Mouse (Mus musculus): ENCODE measurements around the gene Rad51.

Gene Rad51

DNA sequence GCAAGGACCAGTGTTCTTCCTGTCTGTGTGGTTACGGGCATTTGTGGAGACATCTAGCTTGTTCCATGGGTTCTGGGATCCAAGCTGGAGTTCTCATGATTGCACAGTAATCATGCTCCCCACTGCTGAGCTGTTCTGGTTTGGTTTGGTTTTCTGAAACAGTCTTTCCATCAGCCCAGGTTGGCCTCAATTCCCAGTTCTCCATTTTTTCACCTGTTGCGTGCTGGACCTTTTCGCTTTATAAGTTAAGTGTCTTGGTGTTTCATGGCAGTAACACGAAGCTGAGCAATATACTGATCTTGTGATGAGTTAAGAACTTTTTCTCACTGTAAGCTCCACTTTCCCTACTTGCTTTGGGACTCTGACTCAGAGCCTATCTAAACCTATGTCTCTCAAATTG is 51.4 kb downstream of the Rad51 start:
- no peak for DNase-seq (ENCODE audit: low spot score in 2 of 2)

DNA sequence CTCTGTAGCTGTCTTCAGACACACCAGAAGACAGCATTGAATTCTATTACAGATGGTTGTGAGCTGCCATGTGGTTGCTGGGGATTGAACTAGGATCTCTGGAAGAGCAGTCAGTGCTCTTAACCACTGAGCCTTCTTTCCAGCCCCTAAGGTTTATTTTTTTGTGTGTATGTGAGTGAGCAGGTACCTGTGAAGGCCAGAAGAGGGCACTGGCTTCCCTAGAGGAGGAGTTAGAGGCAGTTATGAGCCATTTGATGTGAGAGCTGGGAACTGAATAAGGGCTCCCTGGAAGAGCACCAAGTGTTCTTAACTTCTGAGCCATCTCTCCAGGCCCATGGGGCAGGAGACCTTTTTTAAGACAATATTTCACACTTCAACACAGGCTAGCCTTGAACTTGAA is 52.8 kb downstream of the Rad51 start:
- DNase-seq (ENCODE audit: low spot score in 2 of 2) = no peak

DNA sequence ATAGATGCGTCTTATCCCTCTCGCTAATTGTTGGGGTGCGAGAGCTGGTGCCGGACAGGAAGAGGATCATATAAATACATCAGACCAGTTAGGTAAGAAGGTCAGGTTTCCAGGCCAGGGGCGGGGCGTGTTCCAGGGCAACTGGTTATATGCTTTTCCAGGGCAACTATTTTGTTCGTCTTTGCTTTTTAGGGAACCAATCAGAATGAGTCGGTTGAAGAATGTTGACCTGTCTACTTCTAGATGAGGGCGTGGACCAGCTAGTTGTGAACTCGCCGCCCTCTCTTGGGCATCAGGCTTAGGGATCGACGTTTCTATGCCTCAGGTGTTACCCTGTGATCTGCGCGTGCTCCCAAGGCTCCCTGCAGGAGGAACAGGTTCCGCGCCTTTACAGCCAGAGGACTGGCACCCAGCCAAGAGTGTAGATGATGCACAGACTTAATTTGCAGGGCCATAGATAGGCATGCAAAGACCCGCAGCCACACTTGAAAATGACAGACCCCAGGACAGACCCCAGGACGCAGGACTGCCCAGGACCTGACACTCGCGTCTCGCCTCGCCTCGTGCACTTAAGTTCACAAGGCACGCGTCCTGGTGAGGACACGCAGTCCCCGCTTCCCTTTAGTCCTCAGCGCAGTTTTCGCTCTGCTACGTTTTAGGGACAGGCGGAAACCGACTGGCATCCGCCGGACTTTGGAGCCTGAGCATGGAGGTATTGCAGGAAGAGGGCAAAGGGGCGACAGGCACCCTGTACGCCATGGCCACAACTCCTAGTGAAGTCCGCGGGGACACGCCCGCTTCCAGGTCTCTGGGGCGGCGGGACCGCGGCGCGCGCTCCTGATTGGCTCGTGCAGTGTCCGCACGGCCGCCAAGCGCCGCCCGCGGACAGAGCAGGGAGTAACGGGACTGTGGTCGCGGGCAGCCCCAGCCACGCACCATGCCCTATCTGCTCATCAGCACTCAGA is 54.6 kb downstream of the Rad51 start, which contains the start of gene Gchfr:
Gene Gchfr, plus strand, starts transcription at position 873 of the 965 bp plus-strand sequence.
- DNase-seq (ENCODE audit: low spot score in 2 of 2) = no peak

DNA sequence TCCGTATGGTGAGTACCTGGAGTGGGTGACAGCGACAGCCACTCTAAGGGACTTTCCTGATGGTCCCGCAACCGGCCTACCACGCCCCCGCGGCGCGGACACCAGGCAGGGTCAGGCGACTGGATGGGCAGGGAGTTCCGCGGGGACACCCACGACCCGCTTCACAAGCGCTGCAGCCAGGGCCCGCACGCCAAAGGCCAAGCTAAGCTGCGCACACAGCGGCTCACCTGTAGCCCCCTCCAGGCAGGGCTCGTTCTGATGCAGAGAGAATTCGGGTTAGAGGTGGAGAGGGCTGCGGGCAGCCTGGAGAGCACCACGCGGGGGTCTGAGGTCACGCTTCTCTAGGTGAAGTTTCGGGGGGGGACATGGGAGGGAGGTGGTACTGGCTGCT is 55.3 kb downstream of the Rad51 start:
- no peak for DNase-seq (ENCODE audit: low spot score in 2 of 2)

DNA sequence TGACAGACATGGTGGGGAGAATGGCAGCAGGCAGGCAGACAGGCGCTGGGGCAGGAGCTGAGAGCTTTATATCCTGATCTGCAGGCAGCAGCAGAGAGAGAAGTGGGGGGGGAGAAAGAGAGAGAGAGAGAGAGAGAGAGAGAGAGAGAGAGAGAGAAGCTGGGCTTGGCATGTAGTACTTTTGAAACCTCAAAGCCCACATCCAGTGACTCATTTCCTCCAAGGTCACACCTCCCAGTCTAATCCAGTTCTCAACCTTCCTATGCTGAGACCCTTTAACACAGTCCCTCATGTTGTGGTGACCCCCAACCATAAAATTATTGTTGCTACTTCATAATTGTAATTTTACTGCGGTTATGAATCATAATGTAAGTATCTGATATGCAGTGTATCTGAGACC is 57.7 kb downstream of the Rad51 start:
- no peak for DNase-seq (ENCODE audit: low spot score in 2 of 2)

DNA sequence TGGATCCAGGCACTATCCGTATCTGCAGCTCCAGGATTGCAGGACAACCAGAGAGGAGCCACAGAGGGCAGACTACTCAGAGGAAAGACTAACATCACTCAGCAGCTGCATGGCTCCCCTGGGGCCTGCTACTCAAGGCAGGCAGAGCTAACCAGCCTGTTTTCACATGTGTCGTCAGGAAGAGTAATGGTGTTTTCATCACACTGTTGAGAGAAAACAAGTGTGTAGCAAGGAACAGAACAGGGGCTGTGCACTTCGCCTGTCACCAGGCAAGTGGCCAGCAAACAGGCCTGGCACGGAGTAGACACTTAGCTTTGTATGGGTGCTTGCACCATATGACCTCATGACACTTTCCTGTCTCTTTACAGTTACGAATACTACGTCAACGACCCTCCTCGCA is 59.0 kb downstream of the Rad51 start:
- DNase-seq (ENCODE audit: low spot score in 2 of 2) = no peak

DNA sequence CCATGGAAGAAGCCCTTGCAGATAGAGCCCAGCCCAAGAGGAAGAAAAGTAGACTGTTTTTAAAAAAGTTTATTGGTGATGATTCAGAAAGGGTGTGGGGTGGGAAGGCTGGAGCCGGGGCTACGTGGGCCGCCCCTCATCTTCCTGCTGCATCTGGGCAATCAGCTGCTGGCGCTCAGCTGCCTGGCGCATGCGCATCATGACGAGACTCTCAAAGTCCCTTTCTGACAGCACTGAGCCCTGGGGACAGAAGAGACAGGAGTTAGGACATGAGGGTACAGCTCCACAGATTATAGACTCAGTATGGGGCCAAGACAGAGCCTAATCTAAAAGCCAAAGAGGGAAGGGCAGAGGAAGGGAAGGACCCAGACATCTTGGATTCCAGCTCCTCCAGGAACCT is 59.9 kb downstream of the Rad51 start:
- DNase-seq (ENCODE audit: low spot score in 2 of 2) = no peak

DNA sequence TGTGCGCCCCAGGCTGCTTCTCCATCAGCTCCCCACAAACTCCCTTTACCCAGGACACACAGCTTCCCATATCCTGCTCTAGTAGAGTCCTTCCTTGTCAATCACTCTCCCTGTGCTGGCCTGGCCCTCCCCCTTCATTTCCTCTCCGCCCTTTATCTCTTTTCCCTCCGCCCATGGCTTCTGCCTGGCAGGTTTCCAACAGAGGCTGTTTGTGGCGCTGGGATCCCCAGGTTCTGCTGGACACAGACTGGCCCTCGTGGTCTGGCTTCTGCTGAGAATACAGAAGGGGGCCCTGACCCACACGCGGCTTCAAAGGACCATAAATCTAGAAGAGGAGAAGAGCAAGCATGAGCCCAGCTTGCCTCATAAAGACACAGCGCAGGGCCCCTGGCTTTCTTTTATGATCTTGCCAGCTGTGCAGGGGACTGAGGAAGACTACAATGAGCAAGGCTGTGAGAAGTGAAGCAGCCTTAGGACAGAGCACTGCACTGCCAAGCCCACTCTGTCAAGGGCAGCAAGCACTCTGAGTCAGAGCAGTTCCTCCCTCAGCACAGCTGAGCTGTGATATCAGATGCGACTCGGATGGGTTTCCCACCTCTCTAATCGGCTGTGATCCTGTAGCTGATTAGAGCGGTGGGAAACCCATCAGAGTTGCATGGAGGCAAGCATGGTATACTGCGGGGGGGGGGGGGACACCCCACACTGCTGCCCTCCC is 60.4 kb downstream of the Rad51 start:
- DNase-seq (ENCODE audit: low spot score in 2 of 2) = no peak

DNA sequence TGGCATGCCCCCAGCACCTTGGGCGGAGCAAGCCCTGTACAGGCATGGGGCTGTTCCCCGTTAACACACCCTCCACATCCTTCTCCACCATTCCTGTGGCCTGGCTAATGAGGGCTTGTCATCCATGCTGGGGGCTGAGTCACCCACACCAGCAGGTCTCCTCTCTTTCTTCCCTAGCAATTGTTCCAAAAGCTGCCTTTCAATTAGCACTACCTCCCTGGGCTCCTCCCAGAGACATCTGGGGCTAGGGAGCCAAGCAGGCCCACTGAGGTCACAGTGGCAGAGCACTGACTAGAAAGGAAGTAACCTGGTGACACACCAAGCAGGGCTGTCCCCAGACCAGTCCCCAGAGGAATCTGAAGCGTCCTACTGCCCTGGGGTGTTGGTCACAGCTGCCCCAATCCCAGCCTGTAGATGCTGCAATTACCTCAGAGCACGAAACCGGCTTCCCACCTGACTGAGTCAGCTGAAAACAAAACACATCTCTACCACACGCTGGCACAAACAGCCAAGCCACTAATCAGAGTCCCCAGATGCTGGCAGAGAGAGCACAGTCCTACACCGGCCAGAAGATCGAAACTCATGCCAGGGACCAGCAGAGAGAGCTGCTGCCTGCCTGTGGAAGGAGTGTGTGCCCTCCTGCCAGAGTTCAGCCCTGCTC is 61.5 kb downstream of the Rad51 start, which contains the start of gene Gm14137:
Gene Gm14137, plus strand, starts transcription at position 519 of the 661 bp plus-strand sequence.
- no peak for DNase-seq (ENCODE audit: low spot score in 2 of 2)

DNA sequence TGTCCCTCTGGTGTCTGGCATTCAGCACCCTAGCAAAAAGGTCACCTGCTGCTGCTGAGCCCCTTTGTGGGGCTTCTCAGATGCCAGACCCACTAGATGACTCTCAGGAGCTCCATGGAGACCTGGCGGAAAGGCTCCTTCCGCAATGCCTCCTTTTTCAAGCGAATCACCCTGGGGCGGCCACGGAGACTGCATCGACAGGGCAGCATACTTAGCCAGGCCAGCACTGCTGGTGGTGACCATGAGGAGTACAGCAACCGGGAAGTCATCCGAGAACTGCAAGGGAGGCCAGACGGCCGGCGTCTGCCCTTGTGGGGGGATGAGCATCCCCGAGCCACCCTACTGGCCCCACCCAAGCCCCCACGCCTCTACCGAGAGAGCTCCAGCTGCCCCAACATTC is 62.3 kb downstream of the Rad51 start:
- DNase-seq (ENCODE audit: low spot score in 2 of 2) = no peak

DNA sequence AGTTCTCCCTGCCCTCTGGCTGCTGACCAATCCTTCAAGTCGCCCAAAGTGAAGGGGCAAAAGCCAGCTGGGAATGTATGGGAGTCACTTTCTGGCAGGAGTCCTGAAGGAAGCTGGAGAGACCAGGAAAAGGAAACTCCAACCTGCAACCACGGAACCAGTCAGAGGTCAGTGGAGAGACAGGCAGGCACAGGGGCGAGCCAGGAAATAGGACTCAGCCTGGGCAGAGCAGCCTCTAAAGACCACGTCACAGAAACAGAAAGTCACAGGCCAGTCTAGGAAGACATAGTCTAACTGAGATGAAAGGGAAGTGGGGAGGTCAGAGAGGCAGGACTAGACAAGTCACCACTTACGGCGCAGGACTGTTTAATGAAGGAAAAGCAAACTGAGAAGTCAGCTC is 63.0 kb downstream of the Rad51 start:
- DNase-seq (ENCODE audit: low spot score in 2 of 2) = no peak

DNA sequence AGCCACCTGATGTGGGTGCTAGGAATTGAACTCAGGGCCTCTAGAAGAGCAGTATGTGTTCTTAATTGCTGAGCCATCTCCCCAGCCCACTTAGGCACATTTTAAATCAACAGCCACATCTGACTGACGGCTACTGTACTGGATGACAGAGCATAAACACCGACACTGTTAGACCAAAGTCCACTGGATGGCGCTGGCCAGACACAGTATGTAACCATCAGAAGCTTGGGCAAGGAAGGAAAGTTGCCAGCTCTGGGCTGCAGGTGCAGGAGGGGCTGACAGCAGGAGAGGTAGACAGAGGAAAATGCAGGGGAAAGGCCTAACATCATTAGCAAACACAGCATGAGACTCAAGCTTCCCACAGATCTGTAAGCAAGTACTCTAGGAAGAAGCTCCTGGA is 64.2 kb downstream of the Rad51 start:
- DNase-seq (ENCODE audit: low spot score in 2 of 2) = no peak

DNA sequence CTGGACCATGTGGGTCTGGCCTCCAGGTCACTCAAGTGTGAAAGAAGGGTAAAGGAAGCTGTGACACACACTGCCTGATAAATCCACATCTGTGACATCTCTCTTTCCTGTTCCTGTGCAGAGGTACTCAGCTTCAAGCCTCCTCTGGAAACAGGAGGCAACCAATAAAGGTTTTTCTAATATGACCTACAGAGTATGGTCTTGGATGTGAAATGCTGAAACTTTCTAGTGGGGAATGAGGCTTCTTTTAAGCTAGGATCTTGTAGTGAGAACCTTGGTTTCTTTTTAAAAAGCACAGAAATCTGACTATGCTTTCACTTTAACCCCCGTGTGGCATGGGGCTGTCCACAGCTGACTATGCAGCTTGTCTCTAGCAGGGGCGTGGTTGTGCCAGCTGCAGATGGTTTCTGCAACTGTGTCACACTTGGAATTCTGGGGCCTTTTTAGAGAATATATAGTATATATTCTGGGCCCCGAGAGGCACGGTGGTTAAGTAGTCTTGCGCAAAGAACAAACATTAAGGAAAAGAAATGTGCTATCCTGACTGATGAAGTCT is 64.9 kb downstream of the Rad51 start:
- DNase-seq (ENCODE audit: low spot score in 2 of 2) = no peak

DNA sequence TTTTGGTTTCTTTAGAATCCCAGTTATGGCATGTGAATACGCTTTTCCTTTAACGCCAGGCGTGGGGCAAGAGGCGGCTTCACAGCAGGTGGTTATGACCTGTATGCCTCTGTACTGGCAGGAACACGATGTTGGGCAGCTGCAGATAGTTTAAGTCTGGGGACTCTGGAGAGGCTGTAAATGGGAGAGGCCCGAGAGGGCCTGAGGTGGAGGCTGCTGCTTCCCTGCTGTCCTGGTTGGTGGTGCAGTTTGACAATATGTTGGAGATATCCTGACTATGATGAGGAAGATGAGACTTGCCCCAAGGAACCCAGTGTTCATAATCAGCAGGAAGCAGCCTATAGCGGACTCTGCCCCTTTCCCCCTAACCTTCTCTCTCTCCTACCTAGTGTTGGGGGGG is 70.3 kb downstream of the Rad51 start:
- DNase-seq (ENCODE audit: low spot score in 2 of 2) = no peak

DNA sequence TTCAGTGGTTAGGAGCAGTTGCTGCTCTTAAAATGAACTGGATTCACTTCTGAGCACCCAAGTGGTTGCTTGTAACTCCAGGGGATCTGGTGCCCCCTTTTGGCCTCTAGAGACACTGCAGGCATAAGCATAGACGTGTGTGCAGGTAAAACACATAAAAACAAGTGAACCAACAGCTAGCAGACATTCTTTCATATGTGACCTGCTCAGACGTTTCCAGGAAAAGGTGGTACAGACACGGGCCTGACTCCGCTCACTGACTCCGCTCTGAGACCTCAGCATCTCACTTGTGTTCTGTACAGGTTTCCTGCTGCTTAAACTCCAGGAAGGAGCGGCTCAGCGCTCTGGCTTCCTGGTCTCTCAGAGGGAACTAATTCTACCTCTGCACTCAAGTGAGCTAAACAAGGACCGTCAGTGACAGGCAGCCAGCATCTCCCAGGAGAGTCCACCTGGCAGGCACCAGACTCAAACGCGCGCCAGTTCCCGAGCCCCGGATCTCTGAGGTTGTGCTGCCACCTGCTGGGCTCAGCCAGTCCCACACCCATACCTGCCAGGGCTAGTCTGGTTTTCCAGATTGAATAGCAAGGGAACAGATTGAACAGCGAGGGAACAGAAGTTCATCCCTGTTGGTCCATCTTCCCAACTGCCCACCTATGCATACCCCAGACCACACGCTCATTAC is 76.6 kb downstream of the Rad51 start:
- DNase-seq (ENCODE audit: low spot score in 2 of 2) = peak; percentile 38 to 65

DNA sequence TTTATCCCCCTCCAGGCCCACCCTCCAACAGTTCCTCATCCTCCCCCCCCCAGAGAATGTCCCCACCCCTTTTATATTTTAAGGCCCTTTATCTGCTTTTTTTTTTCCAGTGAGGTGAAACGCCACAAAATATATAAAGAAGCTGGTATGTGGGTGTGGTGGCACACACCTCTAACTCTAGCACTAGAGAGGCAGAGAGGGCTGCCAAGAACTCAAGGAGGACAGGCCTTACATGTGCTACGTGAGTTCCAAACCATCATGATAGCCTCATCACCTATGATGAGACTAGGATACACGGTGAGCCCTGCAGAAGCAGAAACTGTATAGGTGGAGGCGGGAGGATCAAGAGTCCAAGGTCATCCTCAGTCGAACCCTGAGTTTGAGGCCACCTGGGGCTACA is 78.4 kb downstream of the Rad51 start:
- DNase-seq (ENCODE audit: low spot score in 2 of 2) = no peak

DNA sequence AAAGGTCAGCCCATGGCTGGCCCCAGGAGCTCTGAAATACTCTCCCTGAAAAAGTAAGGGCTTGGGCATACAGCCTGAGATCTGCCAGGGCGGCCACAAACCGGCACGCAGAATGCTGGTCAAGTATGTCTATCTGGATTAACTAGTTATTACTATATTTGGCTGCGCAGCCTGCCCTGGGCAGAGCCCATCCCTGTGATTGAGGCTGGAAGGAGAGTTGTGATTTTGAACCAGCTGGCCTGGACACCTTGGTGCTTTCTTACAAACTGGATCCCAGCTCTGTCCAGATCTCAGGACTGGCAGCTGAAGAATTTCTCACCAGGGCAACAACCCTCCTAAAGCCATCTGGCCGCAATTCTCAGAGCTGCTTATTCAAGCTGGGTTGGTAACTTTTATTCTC is 81.5 kb downstream of the Rad51 start:
- no peak for DNase-seq (ENCODE audit: low spot score in 2 of 2)

DNA sequence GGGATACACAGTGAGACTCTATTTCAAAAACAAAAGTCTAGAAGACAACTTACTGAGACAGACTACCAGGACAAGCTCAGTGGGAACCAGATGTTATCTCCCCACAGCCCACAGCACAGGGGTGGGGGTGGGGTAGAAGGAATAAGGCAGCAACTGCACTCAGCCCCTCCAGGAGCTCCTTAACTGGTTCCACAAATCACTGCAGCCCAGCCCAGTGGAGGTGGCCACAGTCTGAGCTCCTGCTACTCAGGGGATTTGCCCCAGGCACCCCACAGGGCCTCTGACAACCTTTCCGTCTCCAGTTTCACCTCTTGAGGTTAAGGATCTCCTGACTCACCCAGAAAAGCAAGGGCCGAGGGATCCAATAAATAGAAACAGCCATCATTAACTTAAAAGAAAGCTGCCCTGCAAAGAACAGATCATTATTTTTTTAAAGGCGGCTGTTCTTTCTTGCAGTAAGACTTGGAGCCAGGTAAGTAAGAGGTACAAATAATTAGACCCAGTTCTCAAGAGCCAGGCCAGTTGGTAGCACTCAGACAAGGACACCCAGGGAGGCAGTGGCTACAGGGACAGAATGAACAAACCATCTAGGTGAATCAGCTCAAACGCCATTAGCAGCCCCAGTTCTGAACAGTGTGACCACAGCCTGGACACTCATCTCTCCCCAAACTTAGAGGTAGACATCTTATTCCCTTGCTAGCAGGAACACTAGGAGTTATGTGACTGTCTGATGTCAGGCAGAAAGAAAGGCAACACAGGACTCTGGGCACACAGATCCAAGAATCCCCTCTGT is 83.9 kb downstream of the Rad51 start:
- DNase-seq (ENCODE audit: low spot score in 2 of 2) = no peak
